Mouse (Mus musculus): ENCODE measurements at regions not wholly inside any gene's neighbourhood (a gene's known extent, or its start where the extent isn't known, plus 50 kb on each side); places are given as distances from the start of the nearest gene placed in this dataset.
A peak's percentile ranks its signal among the peaks of the same experiment; 100 is the strongest.

DNA sequence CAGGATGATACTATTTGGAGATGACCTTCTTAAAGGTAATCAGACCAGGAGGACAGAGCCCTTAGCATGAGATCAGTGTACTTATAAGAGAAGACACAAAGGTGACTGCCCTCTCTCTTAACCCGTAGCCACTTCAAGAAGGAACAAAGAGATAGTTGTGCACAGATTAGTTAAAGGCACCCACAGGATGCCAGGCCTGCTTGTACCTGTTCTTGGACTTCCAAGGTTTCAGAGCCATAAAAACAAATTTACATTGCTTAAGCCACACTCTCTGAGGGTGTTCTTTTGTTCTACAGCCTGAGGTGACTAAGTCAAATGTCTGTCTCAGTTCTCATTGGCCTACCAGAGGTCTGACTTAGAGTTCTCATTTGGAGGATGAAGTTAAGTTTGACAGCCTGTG is 90.1 kb downstream of the Rchy1 start:
- Histone ChIP-seq H3K4me3 (ENCODE audit: low read depth, low read length) (no peak overlapping the region), H3K4me1 (ENCODE audit: insufficient read depth) (no peaks in the 10 kb centered on the region), H3K9ac (replicated peaks) (no peak overlapping the region), H3K4me2 (ENCODE audit: low read depth, low read length) (no peak overlapping the region), H3K36me3 (replicated peaks; ENCODE audit: insufficient read depth, low read length) (no peaks in the 10 kb centered on the region), H3K27me3 (ENCODE audit: insufficient read depth, low read length) (no peaks in the 10 kb centered on the region), H3K9me3 (ENCODE audit: low read length) (no peaks in the 10 kb centered on the region), H3K27ac (ENCODE audit: low read depth) (no peak overlapping the region)
- TF ChIP-seq CTCF (IDR thresholded peaks at IDR 0.05; ENCODE audit: low read depth) (no peak), EP300 (IDR thresholded peaks at IDR 0.05; ENCODE audit: low read depth) (no peak)
- ATAC-seq, result no peak
- no peak for DNase-seq
- 74% methylated on average over 1 of the region's 1 CpGs for WGBS (ENCODE audit: insufficient replicate concordance)

DNA sequence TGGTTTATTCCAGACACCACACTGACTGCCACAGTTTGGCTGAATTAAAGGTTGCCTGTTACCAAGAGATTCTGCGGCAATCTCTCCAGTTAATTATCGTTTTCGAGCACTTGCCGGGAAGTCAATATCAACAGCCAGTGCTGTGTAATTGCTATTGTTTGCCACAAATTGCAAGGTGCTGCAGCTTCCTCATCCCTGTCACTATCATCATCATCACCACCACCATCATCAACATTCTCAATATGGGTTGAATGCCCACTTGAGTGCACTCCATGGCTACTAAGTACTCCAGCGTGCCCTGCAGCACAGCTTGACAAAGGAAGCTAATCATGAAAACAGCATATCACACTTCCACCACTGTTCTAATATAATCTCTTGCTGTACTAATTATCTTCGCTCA is 93.1 kb downstream of the Rchy1 start:
- TF ChIP-seq EP300 (IDR thresholded peaks at IDR 0.05; ENCODE audit: low read depth), result no peak
- no peak for TF ChIP-seq CTCF (IDR thresholded peaks at IDR 0.05; ENCODE audit: low read depth)
- Histone ChIP-seq H3K4me1 (ENCODE audit: insufficient read depth) (no peaks in the 10 kb centered on the region), H3K4me3 (ENCODE audit: low read depth, low read length) (no peak overlapping the region), H3K9ac (replicated peaks) (no peak overlapping the region), H3K27ac (ENCODE audit: low read depth) (no peak overlapping the region), H3K27me3 (ENCODE audit: insufficient read depth, low read length) (no peaks in the 10 kb centered on the region), H3K9me3 (ENCODE audit: low read length) (no peaks in the 10 kb centered on the region), H3K4me2 (ENCODE audit: low read depth, low read length) (no peak overlapping the region), H3K36me3 (replicated peaks; ENCODE audit: insufficient read depth, low read length) (no peaks in the 10 kb centered on the region)
- 84% methylated on average over 6 of the region's 6 CpGs for WGBS (ENCODE audit: insufficient replicate concordance)
- no peak for ATAC-seq
- no peak for DNase-seq

DNA sequence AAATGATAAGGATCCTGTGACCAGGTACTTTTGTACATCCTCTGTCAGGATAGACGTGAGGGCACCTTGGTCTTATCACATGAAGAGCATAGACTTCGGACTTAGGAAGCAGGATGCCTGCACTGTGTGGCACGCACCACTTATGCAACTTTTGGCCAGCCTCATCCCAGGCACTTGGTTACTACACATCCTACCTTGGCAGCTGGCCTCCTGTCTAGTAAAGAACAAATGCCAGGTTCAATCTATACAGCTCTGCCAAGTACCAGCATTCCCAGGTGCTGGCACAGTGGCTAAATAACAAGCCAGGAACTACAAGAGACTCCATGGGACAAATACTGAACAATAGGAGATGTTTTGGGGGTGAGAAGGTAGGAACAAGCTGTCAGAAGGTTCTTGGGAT is 96.7 kb downstream of the Rchy1 start:
- no peaks in the 10 kb centered on the region for H3K27me3 ChIP-seq (ENCODE audit: insufficient read depth, low read length)
- ATAC-seq (no peak), DNase-seq (no peak)
- H3K9me3 ChIP-seq (ENCODE audit: low read length), result no peaks in the 10 kb centered on the region
- H3K36me3 ChIP-seq (replicated peaks; ENCODE audit: insufficient read depth, low read length), result no peaks in the 10 kb centered on the region
- H3K4me1 ChIP-seq (ENCODE audit: insufficient read depth), result no peaks in the 10 kb centered on the region
- TF ChIP-seq EP300 (IDR thresholded peaks at IDR 0.05; ENCODE audit: low read depth) (no peak), CTCF (IDR thresholded peaks at IDR 0.05; ENCODE audit: low read depth) (no peak)
- WGBS (ENCODE audit: insufficient replicate concordance), result 74% methylated on average over 3 of the region's 3 CpGs
- H3K4me2 ChIP-seq (ENCODE audit: low read depth, low read length), result no peak overlapping the region
- H3K27ac ChIP-seq (ENCODE audit: low read depth), result no peak overlapping the region
- H3K4me3 ChIP-seq (ENCODE audit: low read depth, low read length), result no peak overlapping the region
- H3K9ac ChIP-seq (replicated peaks), result no peak overlapping the region

DNA sequence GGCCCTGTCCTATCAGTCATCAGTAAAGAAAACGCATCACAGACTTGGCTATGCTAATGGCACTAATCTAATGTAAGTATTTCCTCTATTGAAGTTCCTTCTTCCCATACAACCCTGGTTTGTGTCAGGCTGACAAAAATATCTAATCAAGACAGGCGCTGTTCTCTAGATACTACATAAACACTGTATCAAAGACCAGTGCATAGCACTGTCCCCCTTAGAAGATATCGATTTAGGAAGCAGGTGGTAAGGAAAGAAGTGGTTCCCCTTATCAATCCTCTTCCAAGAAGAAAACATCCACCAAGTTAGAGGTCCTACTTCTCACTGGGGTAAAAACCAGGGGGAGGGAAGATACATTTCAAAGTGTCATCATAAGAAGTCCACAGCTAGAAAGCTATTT is 97.5 kb downstream of the Rchy1 start:
- no peaks in the 10 kb centered on the region for H3K9me3 ChIP-seq (ENCODE audit: low read length)
- H3K4me1 ChIP-seq (ENCODE audit: insufficient read depth), result no peaks in the 10 kb centered on the region
- H3K4me3 ChIP-seq (ENCODE audit: low read depth, low read length), result no peak overlapping the region
- ATAC-seq (no peak), DNase-seq (no peak)
- H3K9ac ChIP-seq (replicated peaks), result no peak overlapping the region
- no peak overlapping the region for H3K4me2 ChIP-seq (ENCODE audit: low read depth, low read length)
- no peaks in the 10 kb centered on the region for H3K27me3 ChIP-seq (ENCODE audit: insufficient read depth, low read length)
- TF ChIP-seq EP300 (IDR thresholded peaks at IDR 0.05; ENCODE audit: low read depth) (no peak), CTCF (IDR thresholded peaks at IDR 0.05; ENCODE audit: low read depth) (no peak)
- H3K27ac ChIP-seq (ENCODE audit: low read depth), result no peak overlapping the region
- H3K36me3 ChIP-seq (replicated peaks; ENCODE audit: insufficient read depth, low read length), result no peaks in the 10 kb centered on the region
- WGBS (ENCODE audit: insufficient replicate concordance), result 39% methylated on average over 3 of the region's 3 CpGs

DNA sequence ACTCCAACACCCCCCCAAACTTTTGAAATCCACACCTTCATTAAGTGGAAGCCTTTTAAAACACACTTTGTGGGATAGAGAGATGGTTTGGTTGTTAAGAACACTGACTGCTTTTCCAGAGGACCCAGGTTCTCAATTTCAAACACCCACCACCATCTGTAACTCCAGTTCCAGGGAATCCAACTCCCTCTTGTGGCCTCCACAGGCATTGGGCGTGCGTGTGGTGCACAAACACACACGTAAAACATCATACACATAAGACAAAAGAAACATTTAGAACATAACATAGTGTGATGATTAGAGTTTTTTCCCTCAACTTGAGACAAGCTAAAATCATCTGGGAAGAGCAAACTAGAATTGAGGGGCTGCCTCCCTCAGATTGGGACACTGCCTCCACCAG is 100.0 kb downstream of the Rchy1 start:
- H3K9me3 ChIP-seq (ENCODE audit: low read length), result no peaks in the 10 kb centered on the region
- H3K27ac ChIP-seq (ENCODE audit: low read depth), result no peak overlapping the region
- no peak overlapping the region for H3K4me2 ChIP-seq (ENCODE audit: low read depth, low read length)
- no peaks in the 10 kb centered on the region for H3K4me1 ChIP-seq (ENCODE audit: insufficient read depth)
- H3K27me3 ChIP-seq (ENCODE audit: insufficient read depth, low read length), result no peaks in the 10 kb centered on the region
- TF ChIP-seq EP300 (IDR thresholded peaks at IDR 0.05; ENCODE audit: low read depth) (no peak), CTCF (IDR thresholded peaks at IDR 0.05; ENCODE audit: low read depth) (0 out of 2 replicates have a peak, but pooled peaks have one; percentile 7)
- WGBS (ENCODE audit: insufficient replicate concordance), result 77% methylated on average over 3 of the region's 3 CpGs
- ATAC-seq, result no peak
- no peak overlapping the region for H3K9ac ChIP-seq (replicated peaks)
- DNase-seq, result no peak
- H3K4me3 ChIP-seq (ENCODE audit: low read depth, low read length), result no peak overlapping the region
- no peaks in the 10 kb centered on the region for H3K36me3 ChIP-seq (replicated peaks; ENCODE audit: insufficient read depth, low read length)

DNA sequence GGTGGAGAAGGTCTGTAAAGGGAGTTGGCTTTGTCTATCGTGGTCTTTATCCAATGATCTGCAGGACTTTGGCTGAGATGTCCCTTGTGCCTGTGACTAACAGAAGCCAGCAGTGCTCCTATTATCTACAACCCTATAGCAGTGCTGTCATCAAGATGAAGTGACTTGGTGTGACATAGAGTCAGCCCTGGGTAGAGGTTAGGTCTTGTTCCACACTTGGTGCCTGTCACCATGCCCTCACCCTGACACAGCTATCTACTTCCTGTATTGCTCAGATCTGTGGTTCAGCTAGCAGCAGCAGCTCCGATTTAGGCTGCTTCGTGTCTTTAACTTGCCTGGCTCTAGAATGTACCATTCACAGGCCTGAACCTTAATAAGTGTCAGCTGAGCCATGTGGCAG is 100.6 kb downstream of the Rchy1 start:
- ATAC-seq (no peak), DNase-seq (no peak)
- Histone ChIP-seq H3K4me2 (ENCODE audit: low read depth, low read length) (no peak overlapping the region), H3K27me3 (ENCODE audit: insufficient read depth, low read length) (no peaks in the 10 kb centered on the region), H3K36me3 (replicated peaks; ENCODE audit: insufficient read depth, low read length) (no peaks in the 10 kb centered on the region), H3K4me1 (ENCODE audit: insufficient read depth) (no peaks in the 10 kb centered on the region), H3K9me3 (ENCODE audit: low read length) (no peaks in the 10 kb centered on the region), H3K4me3 (ENCODE audit: low read depth, low read length) (no peak overlapping the region), H3K9ac (replicated peaks) (no peak overlapping the region), H3K27ac (ENCODE audit: low read depth) (no peak overlapping the region)
- no peak for TF ChIP-seq EP300 (IDR thresholded peaks at IDR 0.05; ENCODE audit: low read depth)
- no peak for TF ChIP-seq CTCF (IDR thresholded peaks at IDR 0.05; ENCODE audit: low read depth)
- 64% methylated on average over 3 of the region's 3 CpGs for WGBS (ENCODE audit: insufficient replicate concordance)
